Mouse (Mus musculus): ENCODE data around the gene Actb. TPM values are rescaled to one million over a fixed set of nuclear protein-coding genes. Genes with fewer than 3 reads are reported as not detected.

Actb gene
- total and polyA plus RNA-seq, 3 experiments: 1,403 to 4,417 (median 3,042) TPM

GRCm38 (mm10) chr5:142903470-142904207, 2.9 kb downstream of the Actb start:
- no peak overlapping the region for H3K4me3 ChIP-seq (ENCODE audit: control insufficient read depth in 1 of 2, insufficient read depth in 1 of 2, low read depth in 2 of 2, low read length in 2 of 2)
- no peaks in the 10 kb centered on the region for H3K27me3 ChIP-seq (ENCODE audit: control insufficient read depth in 1 of 2, insufficient read depth in 2 of 2, low read length in 2 of 2)
- H3K27ac ChIP-seq (ENCODE audit: control insufficient read depth, low read depth, low read length): no peak overlapping the region
- TF ChIP-seq ELF1 (IDR thresholded peaks at IDR 0.05; ENCODE audit: low read depth, low read length) (no peak), ZMIZ1 (IDR thresholded peaks at IDR 0.05; ENCODE audit: low read depth, low read length) (no peak; the same call in 1 of the 2 replicates), CHD1 (IDR thresholded peaks at IDR 0.05; ENCODE audit: low read depth, low read length) (peak; percentile 39; the same call in 1 of the 2 replicates), KAT2A (conservative IDR thresholded peaks at IDR 0.05; ENCODE audit: low read depth, low read length) (no peak), SMC3 (IDR thresholded peaks at IDR 0.05; ENCODE audit: low read depth, low read length) (no peak), JUND (IDR thresholded peaks at IDR 0.05; ENCODE audit: low read depth, low read length) (no peak), BHLHE40 (IDR thresholded peaks at IDR 0.05; ENCODE audit: borderline replicate concordance, low read depth, low read length) (no peak), CTCF (IDR thresholded peaks at IDR 0.05 in 2 of 3, conservative IDR thresholded peaks at IDR 0.05 in 1 of 3; ENCODE audit: control insufficient read depth in 1 of 3, insufficient read depth in 1 of 3, low read depth in 2 of 3, low read length in 3 of 3, poor library complexity in 1 of 3, severe bottlenecking in 1 of 3) (no peak), E2F4 (IDR thresholded peaks at IDR 0.05; ENCODE audit: borderline replicate concordance, low read depth, low read length) (no peak), ZKSCAN1 (IDR thresholded peaks at IDR 0.05; ENCODE audit: low read depth, low read length) (no peak), POLR2AphosphoS2 (IDR thresholded peaks at IDR 0.05; ENCODE audit: low read length) (0 out of 2 replicates have a peak, but pooled peaks have one; percentile 25), ZNF384 (IDR thresholded peaks at IDR 0.05; ENCODE audit: low read depth, low read length) (peak; percentile 56), POLR2A (IDR thresholded peaks at IDR 0.05; ENCODE audit: control insufficient read depth in 1 of 2, insufficient read depth in 1 of 2, low read depth in 1 of 2, low read length in 2 of 2, poor library complexity in 1 of 2) (peak in 1 of 2 experiments; percentile 37; a peak in 1 of 4 replicates), MXI1 (IDR thresholded peaks at IDR 0.05; ENCODE audit: low read depth, low read length) (no peak), MAZ (IDR thresholded peaks at IDR 0.05; ENCODE audit: low read depth, low read length) (no peak), MYB (IDR thresholded peaks at IDR 0.05; ENCODE audit: low read depth, low read length) (no peak), USF2 (IDR thresholded peaks at IDR 0.05; ENCODE audit: borderline replicate concordance in 1 of 2, insufficient read depth in 1 of 2, low read depth in 1 of 2, low read length in 2 of 2) (no peak), ETS1 (IDR thresholded peaks at IDR 0.05; ENCODE audit: low read depth, low read length) (no peak), USF1 (IDR thresholded peaks at IDR 0.05; ENCODE audit: low read depth, low read length) (no peak), GATA1 (IDR thresholded peaks at IDR 0.05; ENCODE audit: low read depth, low read length) (no peak), EP300 (IDR thresholded peaks at IDR 0.05; ENCODE audit: low read depth in 1 of 2, low read length in 2 of 2) (no peak), NRF1 (IDR thresholded peaks at IDR 0.05; ENCODE audit: insufficient read depth, low read depth, low read length, poor library complexity, severe bottlenecking) (no peak)
- peaks cover 20% of the 10 kb centered on the region for H3K79me2 ChIP-seq (ENCODE audit: control insufficient read depth, insufficient read depth, low read length, poor library complexity)
- H3K36me3 ChIP-seq (ENCODE audit: control insufficient read depth in 1 of 2, insufficient read depth in 2 of 2, low read length in 2 of 2): peaks cover 13 to 22% of the 10 kb centered on the region in 2 experiments
- peaks cover 5 to 24% of the 10 kb centered on the region in 2 experiments for H3K4me1 ChIP-seq (ENCODE audit: control insufficient read depth in 1 of 2, insufficient read depth in 2 of 2, low read length in 2 of 2)
- DNase-seq (ENCODE audit: low read depth, low spot score): no peak
- no peaks in the 10 kb centered on the region for H3K9me3 ChIP-seq (replicated peaks; ENCODE audit: insufficient read depth, low read length)
- no peak overlapping the region for H3K9ac ChIP-seq (ENCODE audit: control insufficient read depth, low read depth, low read length, poor library complexity, severe bottlenecking)

Data from MEL (cell line).